Mouse (Mus musculus) c-Kit-positive CD71-positive TER-119-negative erythroid progenitor cells, embryonic 14.5 days (primary cell): ENCODE measurements around the gene Lmo1.
"Not testable (repeated sequence)": the region's sequence is repeated elsewhere in the genome, so short reads cannot be mapped to it uniquely, and the experiment has no call there.

ENCODE experiments used
- DNase-seq: peaks from one replicate; pipeline ENCODE4 v3.0.0-alpha.2; 2013; ENCODE audit warnings: low read depth

Lmo1 gene

DNA sequence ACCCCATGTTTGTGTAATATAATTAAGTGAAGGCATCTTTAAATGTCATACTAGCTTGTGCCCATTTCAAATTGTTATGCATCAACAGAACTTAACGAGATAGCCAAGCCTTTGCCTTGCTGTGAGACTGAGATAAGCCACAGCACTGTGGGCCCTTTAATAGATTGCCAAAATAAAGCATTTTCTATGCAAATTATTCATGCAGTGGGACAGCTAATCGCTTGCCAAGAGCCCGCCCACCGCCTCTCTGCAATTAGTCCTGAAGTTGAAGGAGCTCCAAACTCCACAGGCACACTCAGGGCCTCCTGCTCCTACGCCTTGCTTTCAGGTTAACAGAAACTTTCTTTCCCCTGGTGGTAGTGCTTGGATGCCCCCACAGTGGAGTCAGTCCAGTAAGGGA, 64.0 kb downstream of the Lmo1 start:
- peak; percentile 77 for DNase-seq

GRCm38 (mm10) chr7:109104894-109105293, 70.1 kb downstream of the Lmo1 start:
- no peak for DNase-seq

- no peak for DNase-seq
Observed at GRCm38 (mm10) chr7:109101167-109101566, 73.8 kb downstream of the Lmo1 start.

GRCm38 (mm10) chr7:109098145-109099018, 76.6 kb downstream of the Lmo1 start:
- no peak for DNase-seq

DNA sequence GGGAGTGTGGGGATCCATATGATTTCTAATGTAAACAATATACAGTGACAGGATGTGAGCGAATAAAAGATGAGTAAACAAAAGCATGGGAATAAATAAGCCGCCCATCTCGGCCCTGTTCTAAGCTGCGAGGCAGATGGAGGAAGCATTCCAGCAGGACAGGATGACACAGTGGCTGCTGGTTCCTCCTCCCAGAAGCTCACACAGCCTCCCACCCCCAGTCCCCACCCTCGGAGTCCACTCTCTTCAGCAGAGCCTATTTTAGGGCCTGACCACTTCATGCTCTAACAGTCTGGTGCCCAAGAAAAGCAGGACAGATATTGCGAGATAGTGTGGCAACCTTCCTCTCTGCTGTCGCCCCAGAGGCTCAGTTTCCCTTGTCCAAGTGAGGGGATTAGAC, 77.8 kb downstream of the Lmo1 start:
- DNase-seq: no peak

DNA sequence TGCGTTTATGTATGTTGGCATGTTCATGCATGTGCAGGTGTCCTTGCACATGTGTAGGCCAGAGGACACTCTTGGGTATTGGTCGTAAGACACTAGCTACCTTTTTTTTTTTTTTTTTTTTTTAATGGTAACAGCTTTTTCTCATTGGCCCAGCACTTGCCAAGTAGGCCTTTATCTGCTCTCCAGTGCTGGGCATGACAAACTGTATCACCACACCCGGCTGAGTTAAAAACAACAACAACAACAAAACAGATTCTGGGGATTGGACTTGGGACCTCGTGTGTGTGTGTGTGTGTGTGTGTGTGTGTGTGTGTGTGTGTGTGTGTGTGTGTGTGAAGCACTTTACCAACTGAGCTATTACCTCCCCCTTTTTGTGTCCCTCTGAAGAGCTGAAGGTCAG, 78.4 kb downstream of the Lmo1 start:
- DNase-seq: no peak

- DNase-seq: no peak
Observed at GRCm38 (mm10) chr7:109094294-109094693, 80.7 kb downstream of the Lmo1 start.

DNA sequence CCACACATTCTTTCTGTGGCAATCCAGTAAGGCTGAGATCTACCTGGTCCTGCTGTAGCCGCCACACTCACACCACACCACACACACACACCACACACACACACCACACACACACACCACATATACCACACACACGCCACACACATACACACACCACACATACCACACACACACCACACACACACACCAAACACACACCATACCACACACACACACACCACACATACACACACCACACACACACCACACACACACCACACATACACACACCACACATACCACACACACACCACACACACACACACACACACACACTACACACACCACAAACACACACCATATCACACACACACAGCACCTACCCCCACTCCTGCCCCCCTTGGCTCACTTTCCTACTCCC, 83.7 kb downstream of the Lmo1 start:
- DNase-seq: not testable (repeated sequence)
